Mouse (Mus musculus) regulatory T cell (primary cell): ENCODE data around the gene Isca1.
"Not testable (repeated sequence)": the region's sequence is repeated elsewhere in the genome, so short reads cannot be mapped to it uniquely, and the experiment has no call there.

ENCODE experiments used
- in situ Hi-C: fragments of 300-600 bp; cut with MboI, MseI; formaldehyde crosslinking; loops from one replicate; pipeline ENCODE4 v1.15.1; 2025; ENCODE audit warnings: high pct_unique_total_duplicates

Isca1 gene

DNA sequence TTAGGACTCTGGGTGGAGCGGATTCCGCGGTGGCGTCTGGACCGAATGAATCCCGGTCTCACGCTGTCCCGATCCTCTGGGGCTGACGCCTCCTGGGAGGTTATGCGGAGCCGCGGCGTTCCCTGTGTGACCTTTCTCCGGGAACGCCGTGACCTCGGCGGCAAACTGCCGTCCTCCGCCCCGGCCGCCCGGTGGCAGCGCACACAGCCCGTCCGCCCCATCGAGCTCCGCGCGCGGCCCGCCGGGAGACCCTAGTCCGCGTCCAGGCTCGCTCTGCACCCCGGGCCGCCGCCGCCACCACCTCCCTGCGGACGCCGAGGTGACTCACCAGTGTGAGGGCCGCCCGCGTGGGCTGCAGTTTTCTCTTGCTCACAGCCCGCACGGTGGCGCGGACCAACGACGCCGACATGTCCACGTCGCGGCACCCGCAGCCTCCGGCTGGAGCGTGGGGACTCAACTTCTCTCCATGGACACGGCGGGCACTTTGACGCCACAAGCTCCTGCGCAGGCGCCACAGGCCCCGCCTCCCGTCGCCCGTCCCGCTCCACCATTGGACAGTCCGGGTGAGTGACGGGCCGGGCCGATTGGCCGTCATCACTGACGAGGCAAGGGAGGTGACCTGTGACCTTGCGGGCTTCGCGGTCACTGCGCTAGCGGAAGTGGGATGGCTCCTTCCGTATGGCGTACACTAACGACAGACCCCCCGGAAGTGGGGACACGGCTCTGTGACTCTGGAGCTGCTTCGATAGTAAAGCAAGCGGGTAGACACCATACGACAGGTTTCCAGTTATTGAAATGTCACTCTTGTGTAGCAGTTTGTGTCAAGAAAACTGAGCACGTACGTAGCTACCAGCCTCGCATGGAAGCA, at the start of gene Isca1:
Gene Isca1, minus strand, starts transcription at position 515 of the 868 bp plus-strand sequence.
- in situ Hi-C loops = loop anchor here (5.0 to 10.0 kb wide), 2 partner anchors 43 to 1645 kb away; partner anchors contain the start of gene Hnrnpa0

GRCm38 (mm10) chr13:59817352-59817751, 47.7 kb upstream of the Isca1 start:
- in situ Hi-C loops = no loop called here

GRCm38 (mm10) chr13:59814109-59814591, 44.5 kb upstream of the Isca1 start:
- in situ Hi-C loops = loop anchor here (5.0 kb wide), 1 partner anchor 42 kb away; no protein-coding TSS in a partner anchor

GRCm38 (mm10) chr13:59811581-59811980, 42.0 kb upstream of the Isca1 start:
- in situ Hi-C loops = loop anchor here (5.0 kb wide), 1 partner anchor 39 kb away; no protein-coding TSS in a partner anchor

DNA sequence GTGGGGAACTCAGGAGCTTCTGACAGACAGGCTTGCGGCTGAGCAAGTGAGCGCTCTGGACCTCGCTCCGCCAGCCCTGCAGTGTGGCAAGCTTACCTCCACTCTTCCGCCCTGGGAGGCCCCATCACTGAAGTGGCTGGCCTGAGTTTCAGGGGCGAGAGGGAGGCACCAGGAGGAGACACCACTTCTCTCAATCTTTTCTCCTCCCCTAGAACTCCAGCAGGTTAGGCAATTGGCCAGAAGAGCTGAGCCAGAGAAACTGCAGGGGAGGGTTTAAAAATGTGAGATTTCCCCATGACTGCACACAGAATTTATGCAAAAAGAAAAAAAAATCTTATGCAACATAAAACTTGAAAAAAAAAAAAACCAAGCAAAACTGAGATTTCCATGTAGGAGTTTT, 31.4 kb upstream of the Isca1 start:
- in situ Hi-C loops = no loop called here

GRCm38 (mm10) chr13:59800077-59800476, 30.5 kb upstream of the Isca1 start:
- in situ Hi-C loops = no loop called here

DNA sequence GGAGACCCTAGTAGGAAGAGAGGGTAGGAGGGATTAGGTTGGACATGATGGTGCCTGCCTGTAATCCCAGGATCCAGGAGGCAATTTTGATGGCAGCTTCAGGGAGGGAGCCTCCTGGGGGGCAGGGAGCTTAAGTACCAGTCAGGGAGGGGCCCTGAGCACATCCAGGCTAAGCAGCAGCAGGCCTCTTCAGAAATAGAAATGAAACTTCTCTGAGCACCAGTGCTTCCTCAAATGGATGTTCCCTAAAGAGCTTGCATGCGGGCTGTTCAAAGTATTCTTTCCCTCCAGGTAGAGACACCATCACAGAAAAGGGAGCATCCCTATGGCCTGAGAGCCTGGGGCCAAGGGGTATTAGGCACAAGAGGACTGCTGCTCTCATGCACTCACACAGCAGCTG, 28.7 kb upstream of the Isca1 start:
- in situ Hi-C loops = no loop called here

- in situ Hi-C loops = no loop called here
Measured at GRCm38 (mm10) chr13:59796466-59796848, 26.8 kb upstream of the Isca1 start.

GRCm38 (mm10) chr13:59795807-59796465, 26.3 kb upstream of the Isca1 start:
- in situ Hi-C loops = no loop called here

GRCm38 (mm10) chr13:59794786-59795185, 25.2 kb upstream of the Isca1 start:
- in situ Hi-C loops = no loop called here

DNA sequence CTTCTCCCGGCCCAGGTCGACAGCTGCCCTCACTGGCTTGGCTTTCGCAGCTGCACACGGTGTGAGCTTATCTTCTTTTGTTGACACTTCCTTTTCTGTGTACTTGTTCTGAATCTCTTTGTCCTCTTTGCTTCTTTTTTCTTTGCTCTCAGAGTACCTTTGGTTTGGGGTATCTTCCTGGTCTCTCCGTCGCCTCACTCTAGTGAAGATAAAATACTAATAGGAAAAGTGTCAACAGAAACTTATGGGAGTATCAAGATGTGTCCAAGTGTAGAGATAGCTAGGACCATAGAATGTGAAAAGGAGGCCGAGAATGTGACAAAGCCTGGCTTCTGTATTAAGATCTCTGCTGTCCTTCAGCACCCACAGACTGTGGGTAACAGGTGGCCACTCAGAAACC, 12.5 kb upstream of the Isca1 start, which contains the start of gene Gm49354:
Gene Gm49354, minus strand, starts transcription at position 101 of the 400 bp plus-strand sequence.
- in situ Hi-C loops = no loop called here

GRCm38 (mm10) chr13:59779744-59780264, 10.2 kb upstream of the Isca1 start:
- in situ Hi-C loops = not testable (repeated sequence)

DNA sequence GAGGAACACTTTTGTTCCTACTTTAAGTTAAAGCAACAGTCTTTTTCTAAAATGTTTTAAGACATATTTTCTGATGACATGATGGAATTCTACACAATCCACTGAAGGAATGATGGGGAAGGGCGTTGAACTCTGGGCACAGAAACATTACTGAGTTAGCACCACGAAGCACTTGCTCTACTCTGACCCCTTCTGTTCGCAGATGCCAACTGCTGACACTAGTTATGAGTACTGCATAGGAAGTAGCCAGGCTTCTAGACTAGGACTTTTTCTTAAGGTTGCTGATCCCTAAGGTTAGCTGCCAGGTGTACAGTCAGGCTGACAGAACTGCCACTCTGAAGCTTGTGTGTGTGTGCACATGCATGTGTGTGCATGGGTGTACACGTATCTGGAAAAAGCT, 9.6 kb upstream of the Isca1 start:
- in situ Hi-C loops = no loop called here

- in situ Hi-C loops = no loop called here
Measured at GRCm38 (mm10) chr13:59775168-59775567, 5.6 kb upstream of the Isca1 start.

DNA sequence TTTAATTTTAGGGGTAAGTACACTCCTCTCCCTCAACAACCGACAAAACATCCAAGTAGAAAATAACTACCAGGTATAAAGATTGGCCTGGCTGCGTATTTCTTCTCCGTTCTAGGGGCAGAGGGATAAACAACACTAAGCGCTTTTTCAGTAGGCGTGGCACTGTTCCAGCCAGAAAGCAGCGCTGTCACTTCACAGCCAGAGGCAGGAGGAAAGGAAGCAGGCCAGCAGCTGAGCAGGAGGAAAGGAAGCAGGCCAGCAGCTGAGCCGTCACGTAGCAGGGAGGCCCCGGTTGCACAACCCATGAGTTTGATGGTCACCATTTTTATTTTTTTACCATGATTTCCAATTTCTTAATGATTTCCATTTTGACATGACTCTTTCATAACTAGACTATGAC, 1.6 kb upstream of the Isca1 start:
- in situ Hi-C loops = loop anchor here (5.0 kb wide), 1 partner anchor 41 kb away; no protein-coding TSS in a partner anchor

- in situ Hi-C loops = loop anchor here (5.0 kb wide), 1 partner anchor 41 kb away; no protein-coding TSS in a partner anchor
Measured at GRCm38 (mm10) chr13:59770847-59771246, 1.2 kb upstream of the Isca1 start.

DNA sequence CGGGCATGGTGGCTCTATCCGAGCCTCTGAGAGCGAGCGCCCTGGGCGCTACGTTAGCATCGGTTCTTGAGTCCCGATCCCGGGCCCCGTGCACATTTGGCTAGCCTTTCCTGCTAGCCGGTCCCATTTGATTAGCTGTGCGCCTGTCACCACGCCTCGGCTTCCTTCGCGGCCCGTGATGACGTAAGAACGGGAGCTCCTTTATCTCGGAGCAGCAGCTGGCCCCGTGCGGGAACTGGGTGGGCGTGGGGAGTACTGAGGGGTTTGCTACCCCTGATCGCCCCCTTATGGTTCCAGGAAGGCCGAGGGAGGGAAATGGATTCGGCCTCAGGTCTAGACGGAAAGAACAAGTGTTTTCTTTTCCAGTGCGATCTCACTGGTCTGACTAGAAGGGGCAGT, 553 bp upstream of the Isca1 start:
- in situ Hi-C loops = loop anchor here (5.0 kb wide), 1 partner anchor 42 kb away; no protein-coding TSS in a partner anchor

DNA sequence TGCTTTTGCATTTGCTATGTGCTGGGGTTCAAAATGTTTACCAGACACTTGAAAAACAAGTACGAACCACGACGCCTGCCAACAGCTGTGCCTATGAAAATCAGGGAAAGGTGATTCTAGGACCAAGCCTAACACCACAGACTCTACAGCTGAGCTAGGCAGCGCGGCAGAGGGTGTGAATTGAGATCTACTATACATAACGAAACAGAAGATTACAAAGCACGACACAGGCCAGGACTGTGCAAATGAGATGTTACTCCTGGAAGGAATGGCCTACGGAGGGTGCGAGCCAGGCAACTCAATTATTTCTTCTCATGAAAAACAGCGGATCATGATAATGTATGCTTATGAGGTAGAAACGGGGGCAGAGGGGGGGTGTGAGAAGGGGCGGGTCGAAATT, 1.1 kb downstream of the Isca1 start:
- in situ Hi-C loops = loop anchor here (10.0 kb wide), 1 partner anchor 1644 kb away; the partner anchor contains the start of gene Hnrnpa0

GRCm38 (mm10) chr13:59766786-59767515, 2.7 kb downstream of the Isca1 start:
- in situ Hi-C loops = loop anchor here (10.0 kb wide), 1 partner anchor 1642 kb away; the partner anchor contains the start of gene Hnrnpa0

DNA sequence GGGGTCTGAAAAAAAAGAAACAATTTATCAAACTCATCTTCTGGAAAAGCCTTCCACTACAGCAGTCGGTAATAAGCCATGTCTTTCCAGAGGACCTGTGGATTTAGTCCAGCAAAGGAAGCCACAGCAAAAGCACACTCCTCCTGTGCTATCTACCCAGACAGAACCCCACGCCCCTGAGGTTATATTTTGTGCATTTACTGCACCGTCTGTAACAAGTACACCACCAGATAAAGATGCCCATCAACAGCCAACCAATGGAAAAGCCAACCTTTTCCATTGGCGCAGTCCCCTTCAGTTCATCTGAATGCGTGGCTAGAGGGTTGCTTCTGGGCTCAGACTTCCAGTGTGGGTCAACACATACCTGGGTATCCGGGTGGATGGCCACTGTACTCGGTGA, 6.8 kb downstream of the Isca1 start:
- in situ Hi-C loops = loop anchor here (10.0 kb wide), 1 partner anchor 1638 kb away; the partner anchor contains the start of gene Hnrnpa0

DNA sequence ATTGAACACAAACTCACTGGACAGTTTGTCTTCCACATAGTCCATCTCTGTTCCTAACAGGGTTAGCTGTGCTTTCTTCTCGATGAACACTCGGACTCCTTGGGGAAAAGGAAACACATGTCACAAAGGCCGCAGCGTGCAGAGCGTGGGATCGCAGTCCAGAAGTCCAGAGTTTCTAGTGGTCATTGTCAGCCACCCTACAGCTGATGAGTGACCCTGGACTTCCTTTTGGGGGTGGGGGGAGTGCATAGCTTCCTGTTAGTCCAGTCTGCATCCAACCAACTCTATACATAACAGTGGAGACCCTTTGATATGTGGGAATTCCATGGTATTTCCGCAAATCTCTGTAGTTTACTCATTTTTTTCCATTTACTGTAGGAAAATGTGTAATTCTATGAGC, 12.7 kb downstream of the Isca1 start:
- in situ Hi-C loops = no loop called here
